Mouse (Mus musculus): Measurements from ENCODE around the gene Slc22a23.

Gene Slc22a23

DNA sequence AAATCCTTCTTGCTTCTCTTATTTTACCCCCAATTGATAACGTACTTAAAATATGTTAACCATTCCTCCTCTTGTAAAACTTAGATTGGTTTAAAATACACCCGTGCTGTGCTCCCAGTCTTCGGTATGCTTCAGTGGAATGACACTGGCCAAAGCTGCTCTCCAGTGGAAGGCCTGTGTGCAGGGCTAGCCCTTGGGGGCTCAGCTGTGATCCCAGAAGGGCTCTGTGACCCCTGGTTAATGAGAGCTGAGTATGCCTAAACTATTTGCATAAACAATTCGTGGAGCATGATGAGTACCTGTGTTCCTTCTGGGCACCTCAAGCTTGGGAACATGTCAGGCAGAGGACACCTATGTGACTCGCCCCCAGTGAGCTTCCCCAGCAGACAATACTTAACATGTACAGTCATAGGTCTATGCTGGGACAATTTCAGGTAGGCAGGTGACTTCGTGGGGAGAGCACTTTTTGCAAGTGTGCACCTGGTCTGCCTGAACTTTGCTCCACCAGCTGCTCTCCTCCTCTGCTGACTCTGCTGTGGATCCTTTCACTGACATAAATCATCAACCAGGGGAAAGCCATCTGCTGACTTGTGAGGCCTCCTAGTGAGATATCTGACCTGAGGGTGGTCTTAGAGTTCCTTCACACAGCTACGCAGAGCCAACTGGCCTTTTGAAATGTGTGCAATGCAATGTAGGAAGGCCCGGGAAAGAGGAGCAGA, 77.9 kb downstream of the Slc22a23 start:
- no peak for DNase-seq (ENCODE audit: low spot score)

DNA sequence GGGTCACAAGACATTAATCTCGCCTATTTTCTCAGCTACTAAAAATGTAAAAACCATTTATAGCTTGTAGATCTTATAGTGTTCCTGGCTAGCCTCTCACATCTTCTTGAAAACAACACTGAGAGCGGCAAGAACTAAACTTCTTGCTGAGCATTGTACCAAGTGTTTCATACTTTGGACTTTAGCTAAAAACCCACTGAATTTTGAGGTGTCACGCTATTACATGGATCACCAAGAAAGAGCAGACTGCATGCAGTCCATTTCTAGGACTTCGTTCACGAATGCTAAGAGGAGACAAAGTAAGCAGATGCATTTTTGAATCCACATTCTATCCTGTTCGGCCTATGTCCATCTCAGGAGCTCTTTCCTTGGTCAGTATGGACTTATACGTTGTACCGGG, 78.9 kb downstream of the Slc22a23 start:
- no peak for DNase-seq (ENCODE audit: low spot score)

DNA sequence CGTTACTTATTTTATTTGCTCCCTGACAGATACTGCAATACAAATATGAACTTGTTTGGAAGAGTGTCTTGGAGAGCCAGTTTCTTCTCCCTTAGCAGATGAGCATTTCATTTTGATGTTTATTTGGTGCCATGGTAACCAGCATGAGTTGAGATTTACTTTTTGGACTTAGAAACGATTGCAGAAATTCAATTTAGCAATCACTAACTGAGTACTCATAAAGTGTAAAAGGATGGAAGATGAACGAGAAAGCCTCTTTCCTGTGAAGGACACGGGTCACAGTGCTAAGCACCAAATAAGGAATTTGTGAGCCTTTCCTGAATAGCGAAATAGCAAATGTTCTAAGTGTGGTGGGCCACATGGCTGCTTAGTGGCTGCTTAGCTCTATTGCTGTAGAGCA, 79.4 kb downstream of the Slc22a23 start:
- DNase-seq (ENCODE audit: low spot score): no peak

DNA sequence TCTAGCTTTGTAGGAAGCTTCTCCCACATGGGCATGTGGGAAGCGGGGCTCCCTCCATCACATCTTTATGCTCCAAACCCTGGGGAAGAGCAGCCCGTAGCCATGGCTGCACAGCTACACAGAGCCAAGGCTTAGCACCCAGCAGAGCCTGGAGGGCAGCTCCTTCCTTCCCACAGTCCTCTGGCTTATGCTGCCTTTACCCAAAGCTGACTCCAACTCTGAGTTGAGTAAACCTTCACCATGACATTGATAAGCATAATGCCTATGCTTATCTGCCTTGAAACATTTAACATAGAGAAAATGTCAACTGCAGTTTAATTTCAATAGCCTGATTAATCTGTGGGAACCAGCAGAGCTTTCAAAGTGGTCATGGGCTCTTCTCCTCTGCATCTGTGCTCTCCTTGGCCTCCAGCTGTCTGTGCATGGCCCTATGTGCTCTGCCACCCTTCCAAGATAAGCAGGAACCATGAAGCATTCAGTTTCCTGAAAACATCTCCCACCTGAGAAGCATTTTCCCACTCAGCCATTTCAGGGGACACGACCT, 79.9 kb downstream of the Slc22a23 start:
- no peak for DNase-seq (ENCODE audit: low spot score)

DNA sequence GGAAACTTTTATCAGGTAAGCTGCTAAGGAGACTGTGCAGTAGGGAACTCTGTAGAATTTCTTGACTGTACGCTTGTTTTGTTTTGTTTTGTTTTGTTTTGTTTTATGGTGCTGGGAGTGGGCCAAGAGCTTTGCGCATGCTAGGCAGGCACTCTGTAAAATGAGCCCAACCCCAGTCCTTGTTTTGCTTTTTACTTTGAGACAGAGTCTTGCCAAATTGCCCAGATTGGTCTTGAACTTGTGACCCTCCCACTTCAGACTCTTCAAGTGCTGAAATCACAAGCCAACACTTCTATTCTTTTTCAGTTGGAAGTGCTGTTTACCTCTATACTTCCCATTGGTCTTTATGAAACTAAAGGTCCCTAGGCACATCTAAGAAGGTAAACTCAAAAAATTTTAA, 80.5 kb downstream of the Slc22a23 start:
- no peak for DNase-seq (ENCODE audit: low spot score)

DNA sequence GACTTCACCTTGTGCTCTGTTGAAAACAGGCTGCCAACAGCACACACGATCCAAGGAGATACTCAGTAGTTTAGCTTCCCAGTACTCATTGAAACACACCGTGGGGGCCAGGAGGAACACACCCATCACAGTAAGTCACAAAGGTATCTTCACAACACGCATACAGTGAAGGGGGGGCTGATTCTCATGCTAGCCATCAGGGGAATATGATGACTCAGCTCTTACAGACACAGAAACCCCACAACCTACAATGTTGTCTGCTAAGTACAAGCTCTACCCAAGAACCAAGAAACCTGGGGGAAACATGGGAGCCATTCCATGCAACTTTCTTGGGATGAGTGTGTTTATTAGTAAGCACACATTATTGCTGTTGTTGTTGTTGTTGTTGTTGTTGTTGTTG, 86.2 kb downstream of the Slc22a23 start:
- DNase-seq (ENCODE audit: low spot score): no peak

DNA sequence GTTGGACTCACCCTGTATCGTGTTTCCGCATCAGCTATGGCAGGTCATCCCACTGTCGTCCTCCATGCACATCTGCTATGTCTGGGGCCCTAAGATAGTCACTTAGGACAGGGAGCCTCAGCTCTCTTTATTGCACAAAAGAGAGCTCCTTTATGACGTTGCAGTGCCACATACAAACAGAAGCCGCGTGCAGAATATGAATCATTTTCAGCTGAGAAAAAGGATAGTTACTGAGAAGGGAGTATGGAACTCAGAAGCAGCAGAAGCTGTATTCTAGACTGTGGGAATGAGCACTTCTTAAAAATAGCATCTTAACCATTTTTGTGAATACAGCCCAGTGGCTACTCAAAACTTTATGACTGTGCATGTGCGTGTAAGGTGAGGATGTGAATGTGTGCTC, 87.8 kb downstream of the Slc22a23 start:
- DNase-seq (ENCODE audit: low spot score): no peak

DNA sequence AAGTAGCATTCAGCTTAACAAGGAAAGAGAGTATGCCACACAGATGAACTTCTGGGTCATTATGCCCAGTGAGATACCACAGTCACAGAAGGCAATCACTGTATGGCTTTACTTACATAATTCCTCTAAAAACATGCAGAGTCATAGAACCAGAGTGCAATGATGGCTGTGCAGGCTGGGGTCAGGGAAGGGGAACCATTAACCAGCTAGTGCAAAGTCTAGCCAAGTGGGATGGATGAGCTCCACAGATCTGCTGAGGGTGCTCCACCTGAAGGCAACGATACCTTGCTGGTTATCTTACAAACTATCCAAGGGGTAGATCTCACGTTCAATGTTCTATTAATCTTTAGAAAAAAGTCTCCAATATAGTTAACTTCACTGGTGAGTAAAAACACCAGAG, 88.3 kb downstream of the Slc22a23 start:
- DNase-seq (ENCODE audit: low spot score): no peak

DNA sequence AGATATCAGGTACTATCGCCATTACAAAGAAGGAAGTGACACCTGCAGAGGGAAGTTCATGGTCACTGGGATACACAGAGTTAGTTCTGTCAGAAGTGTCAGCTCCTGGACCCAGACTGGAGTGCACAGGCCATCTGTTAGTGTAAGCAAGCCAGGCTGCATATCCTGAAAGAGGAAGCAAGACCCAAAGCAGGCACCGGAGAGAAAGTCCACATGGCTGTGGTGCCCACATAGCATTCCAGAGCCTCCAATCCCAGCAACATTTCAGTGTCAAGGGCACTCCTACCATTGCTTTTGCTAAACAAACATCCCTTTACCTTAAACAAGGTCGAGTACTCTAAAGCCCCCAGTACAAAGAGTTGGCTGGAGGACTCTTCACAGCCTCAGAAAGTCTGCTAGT, 89.7 kb downstream of the Slc22a23 start:
- DNase-seq (ENCODE audit: low spot score): no peak

DNA sequence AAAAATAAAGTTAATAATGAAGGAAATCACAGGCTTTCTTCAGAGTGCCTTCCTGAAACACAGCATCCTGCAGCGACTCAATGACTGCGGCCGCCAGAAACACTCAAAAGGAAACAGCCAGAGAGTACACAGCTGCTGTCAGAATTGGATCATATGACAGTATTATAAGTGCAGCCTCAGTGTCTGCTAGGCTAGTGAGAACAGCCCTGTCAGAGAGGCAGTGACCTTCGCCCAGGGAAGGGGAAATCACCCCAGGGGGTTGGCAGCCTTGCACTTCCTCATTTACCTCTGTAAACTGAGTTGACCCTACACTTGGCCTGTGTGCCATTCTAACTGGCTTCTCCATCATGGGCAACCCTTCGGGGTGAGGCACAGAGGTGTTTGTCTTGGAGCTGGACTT, 90.3 kb downstream of the Slc22a23 start:
- DNase-seq (ENCODE audit: low spot score): peak; percentile 37

DNA sequence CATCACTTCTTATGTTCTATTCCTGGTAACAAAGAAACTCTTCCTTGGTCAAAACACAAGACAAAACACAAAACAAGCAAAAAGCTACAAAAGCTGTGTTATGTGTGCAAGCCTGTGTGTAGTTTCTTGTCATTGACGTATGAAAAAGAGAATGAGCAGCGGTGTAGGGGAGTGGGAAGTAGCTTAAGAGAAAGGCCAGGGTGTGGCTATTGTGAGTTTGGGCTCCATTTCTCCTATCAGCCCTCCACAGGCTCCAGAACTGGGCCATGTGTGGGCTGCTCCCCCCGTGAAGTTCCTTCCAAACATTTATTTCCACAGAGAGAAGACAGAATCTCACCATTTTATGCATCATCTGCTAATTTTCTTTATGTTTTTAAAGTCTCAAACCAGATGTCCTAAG, 91.2 kb downstream of the Slc22a23 start:
- no peak for DNase-seq (ENCODE audit: low spot score)

DNA sequence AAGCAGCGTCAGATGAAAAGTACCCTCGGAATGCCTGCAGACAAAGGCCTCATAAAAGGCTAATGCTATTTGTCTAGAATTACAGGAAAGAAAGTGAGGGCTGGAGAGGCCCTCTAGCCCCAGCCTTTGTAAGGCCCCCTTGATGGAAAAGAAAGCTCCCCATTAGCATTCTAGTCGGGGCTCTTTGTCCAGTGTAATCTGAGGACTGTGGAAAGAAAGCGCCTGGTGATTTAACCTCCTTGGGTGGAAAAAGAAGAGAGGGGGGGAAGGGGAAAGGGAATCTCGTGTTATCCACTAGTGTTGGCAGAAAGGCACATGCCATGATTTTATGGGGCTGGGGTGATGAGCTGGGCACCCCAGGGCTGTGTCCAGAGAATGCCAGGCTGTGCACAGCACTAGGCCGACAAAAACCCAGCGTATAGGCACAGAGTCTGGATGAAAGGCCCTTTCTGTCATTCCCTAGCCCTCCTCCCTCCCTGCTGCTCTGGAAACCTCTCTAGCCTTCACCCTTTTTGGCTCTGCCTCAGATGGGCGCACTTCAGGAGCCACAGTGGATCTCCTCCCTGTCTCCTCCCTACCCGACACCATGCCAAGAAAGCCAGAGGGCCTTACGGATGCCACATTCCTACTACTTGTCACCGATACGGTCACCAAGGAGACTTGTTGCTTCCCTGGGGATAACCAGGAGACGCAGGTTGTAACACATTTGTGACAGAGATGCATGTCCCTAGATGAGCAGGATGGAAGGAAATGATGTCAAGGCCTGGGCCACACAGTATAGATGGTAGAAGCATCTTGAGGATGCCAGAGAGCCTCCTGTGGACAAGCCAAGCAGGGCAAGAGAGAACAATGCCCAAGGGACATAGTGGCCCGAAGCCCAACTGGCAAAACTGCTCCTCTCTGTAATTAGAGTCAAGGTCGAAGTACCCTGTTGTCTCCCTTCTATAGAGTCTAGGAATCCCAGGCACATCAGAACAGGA, 95.8 kb downstream of the Slc22a23 start:
- peak; percentile 36 for DNase-seq (ENCODE audit: low spot score)

DNA sequence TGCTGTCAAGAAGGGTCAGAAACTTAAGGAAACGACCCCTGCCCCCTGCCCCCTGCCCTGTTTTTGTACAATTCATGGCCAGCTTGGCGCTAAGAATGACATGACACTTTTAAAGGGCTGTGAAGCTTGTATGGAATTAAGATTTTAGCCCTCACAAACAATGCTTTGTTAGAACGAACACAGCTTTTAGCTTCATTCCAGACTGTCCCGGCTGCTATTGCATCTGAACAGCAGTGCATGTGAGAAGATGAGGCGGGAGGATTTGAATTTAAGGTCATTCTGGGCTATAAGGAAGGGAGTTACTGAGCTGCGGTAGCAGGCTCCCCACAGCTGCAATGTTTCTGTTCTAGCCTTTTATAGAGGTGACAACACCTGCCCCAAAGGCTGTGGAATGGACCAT, 96.9 kb downstream of the Slc22a23 start:
- no peak for DNase-seq (ENCODE audit: low spot score)

DNA sequence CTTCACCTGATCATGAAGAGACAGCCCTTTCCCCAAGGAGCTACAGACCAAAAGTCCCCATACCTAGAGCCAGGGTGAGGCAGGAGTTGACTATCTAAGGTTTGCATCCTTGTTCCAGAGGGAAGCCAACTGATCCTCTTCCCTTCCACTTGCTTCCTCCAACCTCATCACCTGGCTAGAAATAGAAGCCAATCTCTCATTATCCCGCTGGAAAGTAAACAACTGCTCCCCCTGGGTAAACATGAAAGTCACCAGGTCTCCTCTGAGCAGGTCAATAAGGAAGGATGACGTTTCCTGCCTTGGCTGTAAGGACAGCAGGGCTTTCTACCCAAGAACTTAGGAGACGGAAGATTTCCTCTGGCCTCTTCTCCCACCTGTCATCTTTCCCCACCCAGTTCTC, 98.2 kb downstream of the Slc22a23 start:
- no peak for DNase-seq (ENCODE audit: low spot score)

DNA sequence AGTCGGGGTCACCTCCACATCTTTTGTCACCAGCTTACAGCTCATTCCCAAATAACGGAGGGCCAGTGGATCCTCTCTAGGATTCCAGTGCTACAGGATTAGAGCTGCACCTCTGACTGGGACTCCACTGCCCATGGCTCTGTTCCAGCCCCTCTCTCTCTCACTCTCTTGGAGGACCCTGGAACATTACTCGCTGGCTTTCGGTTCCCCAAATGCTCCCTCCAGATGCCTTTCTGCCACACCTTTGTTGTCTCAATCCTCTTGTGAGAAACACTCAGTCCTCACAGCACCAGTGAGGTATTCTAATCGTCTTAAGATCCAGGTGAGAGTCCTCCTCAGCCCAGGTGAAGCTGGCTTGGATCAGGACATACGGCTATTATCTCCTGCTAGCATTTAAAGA, 99.8 kb downstream of the Slc22a23 start:
- no peak for DNase-seq (ENCODE audit: low spot score)

DNA sequence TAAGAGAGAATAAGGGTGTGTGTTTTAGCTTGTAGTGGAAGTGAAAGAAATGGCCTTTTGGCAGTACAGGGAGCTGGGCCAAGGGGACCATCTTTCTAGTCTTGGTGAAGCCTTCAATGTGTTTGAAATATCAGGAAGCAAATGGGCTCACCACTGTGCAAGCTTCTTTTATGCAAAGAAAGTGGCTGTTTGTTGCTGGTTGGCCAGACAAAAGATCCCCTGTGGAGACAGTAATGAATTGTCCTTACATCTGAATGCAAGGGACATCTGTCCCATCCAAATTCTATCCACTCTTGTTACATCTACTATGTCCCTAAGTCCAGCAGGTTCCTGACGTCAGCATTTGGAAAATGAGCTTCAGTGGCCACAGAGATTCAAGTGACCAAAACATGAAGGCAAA, 100.8 kb downstream of the Slc22a23 start:
- DNase-seq (ENCODE audit: low spot score): peak; percentile 27

DNA sequence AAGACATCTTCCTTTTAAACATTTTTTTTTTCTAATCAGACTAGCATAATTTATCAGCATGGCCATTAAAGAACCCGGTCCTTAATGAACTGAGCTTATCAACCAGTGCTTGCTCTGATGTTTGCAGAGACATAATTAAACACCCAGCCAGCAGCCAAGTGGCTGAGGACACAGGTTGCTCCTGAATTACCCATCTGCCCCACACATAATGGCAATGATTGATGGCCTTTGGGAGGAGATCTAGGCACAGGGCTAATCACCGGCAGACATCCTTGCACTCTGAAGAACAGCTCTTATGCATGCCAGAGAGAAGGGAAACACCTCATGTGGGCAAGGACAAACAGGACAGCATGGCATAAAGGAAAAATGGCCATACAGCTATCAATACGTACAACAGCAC, 102.8 kb downstream of the Slc22a23 start:
- DNase-seq (ENCODE audit: low spot score): no peak

DNA sequence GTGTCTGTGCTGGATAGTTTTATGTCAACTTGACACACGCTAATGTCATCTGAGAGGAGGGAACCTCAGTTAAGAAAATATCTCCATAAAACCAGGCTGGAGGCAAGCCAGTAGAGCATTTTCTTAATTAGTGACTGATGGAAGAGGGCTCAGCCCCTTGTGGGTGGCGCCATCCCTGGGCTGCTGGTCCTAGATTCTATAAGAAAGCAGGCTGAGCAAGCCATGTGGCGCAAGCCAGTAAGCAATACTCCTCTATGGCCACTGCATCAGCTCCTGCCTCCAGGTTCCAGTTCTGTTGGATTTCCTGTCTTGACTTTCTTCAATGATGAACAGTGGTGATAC, 104.9 kb downstream of the Slc22a23 start:
- DNase-seq (ENCODE audit: low spot score): no peak

DNA sequence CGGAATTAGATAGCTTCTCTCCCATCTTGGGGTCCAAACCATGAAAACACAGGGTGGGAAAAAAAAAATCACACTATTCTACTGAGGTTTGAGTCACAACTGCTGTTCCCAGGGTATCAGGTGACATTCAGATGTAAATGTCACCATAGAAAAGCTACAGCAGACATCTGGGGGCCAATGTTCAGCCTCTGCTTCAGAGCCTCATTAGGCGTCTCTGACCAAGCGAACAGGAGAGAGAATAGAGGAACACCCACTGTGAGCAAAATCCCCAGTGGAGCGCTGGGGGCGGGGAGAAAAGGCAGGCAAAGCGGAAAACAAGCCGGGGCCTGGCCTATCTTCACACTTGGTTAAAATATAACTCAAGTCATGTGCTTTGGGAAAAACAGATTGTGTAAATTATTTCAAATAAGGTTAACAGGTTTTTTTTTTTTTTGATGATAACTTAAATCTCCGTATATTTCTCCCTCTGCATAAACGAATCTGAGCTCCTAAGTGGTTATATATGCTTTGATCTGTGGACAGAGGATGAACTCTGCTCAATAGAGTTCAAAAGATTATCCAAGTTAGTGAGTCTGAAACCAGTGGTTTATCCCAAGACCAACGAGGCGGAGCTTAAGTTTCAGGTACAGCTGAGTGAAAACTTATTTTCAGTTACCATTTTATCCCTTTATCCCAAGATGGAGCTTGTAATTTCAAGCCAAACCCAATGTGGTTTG, 105.5 kb downstream of the Slc22a23 start:
- no peak for DNase-seq (ENCODE audit: low spot score)

DNA sequence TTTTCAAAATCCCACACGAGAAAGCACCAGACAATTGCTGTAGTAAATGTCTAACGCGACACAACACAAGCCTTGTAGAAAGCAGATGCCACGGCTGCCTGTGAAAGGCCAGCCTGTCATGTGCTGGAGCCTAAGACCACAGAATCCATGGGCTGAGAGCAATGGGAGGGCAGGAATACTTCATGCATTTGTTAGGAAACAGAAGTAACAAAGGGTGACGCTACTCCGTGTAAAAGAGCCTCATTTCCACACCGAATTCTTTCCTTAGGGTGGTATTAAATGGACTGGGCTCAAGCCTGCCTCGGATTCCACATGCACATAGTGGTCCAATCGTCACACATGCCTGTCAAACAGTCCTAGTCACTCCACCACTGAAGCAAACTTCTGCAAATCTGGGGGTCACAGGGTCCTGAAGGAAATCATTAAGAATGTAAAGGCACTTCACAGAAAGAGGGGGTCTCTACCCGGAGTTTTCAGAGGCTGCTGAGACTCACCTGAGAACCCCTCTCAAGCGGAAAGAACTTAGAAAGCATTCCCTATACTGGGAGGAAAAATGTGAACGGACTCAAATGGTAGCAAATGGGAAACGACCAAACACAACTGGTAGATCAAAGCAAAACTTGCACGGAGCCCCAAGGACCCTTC, 106.2 kb downstream of the Slc22a23 start:
- no peak for DNase-seq (ENCODE audit: low spot score)

DNA sequence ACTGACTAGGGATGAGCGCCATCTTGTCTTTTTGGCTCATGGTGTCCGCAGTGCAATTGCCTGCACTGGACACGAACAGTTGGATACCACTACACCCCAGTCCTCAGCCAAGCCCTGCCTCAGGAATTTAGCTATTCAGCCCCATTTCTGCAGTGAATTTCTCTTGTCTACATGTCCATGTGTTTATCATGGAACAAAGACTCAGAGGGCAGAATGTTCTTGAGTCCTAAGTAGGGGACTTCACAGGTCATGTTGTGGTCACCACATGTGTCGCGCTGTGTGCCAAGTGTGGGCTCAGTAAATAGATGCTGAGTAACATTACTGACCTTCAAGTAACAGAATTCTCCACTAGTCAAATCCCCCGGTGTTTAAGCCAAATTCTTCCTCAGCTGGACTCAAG, 109.9 kb downstream of the Slc22a23 start:
- no peak for DNase-seq (ENCODE audit: low spot score)

DNA sequence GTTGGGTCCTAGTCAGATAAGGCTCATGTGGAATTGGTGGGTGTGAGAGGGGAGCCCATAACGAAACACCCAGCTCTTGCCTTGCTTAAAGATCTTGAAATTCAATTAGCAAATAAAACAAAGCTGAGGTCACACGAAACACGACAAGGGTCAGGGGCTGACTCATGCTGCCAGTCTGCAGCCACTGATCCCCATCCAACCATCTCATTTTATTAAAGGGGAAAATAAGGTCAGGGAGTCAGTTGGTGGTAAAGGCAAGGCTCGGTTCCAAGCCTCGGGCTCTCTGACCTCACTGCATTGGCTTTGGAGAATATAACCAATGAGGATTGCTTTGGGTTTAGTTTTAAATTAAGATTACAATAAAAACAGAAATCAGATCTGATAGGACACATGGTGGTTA, 110.5 kb downstream of the Slc22a23 start:
- DNase-seq (ENCODE audit: low spot score): no peak

Measured in layer of hippocampus, adult 11-12 months (tissue).